Mouse (Mus musculus): ENCODE measurements around the gene Stx4a. TPM values are rescaled to one million over a fixed set of nuclear protein-coding genes. Genes with fewer than 3 reads are reported as not detected.

Gene Stx4a
- polyA plus RNA-seq, 1 experiment: 90.0 TPM

- H3K4me3 ChIP-seq (ENCODE audit: insufficient read depth, low read length): peak within 1 kb of the TSS; percentile 95
- peaks cover 3% of the 10 kb centered on the region; the same call in 1 of the 2 replicates for H3K4me1 ChIP-seq (ENCODE audit: control insufficient read depth, insufficient read depth, low read length)
- peak; percentile 83 for TF ChIP-seq POLR2A (IDR thresholded peaks at IDR 0.05; ENCODE audit: low read depth, low read length)
- TF ChIP-seq CTCF (IDR thresholded peaks at IDR 0.05; ENCODE audit: borderline replicate concordance, insufficient read depth, low read length): no peak
- peak within 1 kb of the TSS; percentile 86 for H3K27ac ChIP-seq (ENCODE audit: insufficient read depth, low read length)
These were observed 52.6 kb downstream of the Stx4a start, which contains the start of gene Zfp668 for GRCm38 (mm10) chr7:127876467-127877348. TSS of gene Zfp668 (minus strand) at chr7:127876828.

GRCm38 (mm10) chr7:127879301-127879700 lies 55.2 kb downstream of the Stx4a start:
- H3K4me3 ChIP-seq (ENCODE audit: insufficient read depth, low read length): no peak overlapping the region
- H3K27ac ChIP-seq (ENCODE audit: insufficient read depth, low read length): no peak overlapping the region
- TF ChIP-seq POLR2A (IDR thresholded peaks at IDR 0.05; ENCODE audit: low read depth, low read length) (no peak), CTCF (IDR thresholded peaks at IDR 0.05; ENCODE audit: borderline replicate concordance, insufficient read depth, low read length) (no peak)

GRCm38 (mm10) chr7:127880431-127880830 lies 56.3 kb downstream of the Stx4a start:
- no peak overlapping the region for H3K27ac ChIP-seq (ENCODE audit: insufficient read depth, low read length)
- peaks cover 3% of the 10 kb centered on the region; the same call in 1 of the 2 replicates for H3K4me1 ChIP-seq (ENCODE audit: control insufficient read depth, insufficient read depth, low read length)
- no peak for TF ChIP-seq POLR2A (IDR thresholded peaks at IDR 0.05; ENCODE audit: low read depth, low read length)
- no peak for TF ChIP-seq CTCF (IDR thresholded peaks at IDR 0.05; ENCODE audit: borderline replicate concordance, insufficient read depth, low read length)
- no peak overlapping the region for H3K4me3 ChIP-seq (ENCODE audit: insufficient read depth, low read length)

More at GRCm38 (mm10) chr7:127879301-127879700, 55.2 kb downstream of the Stx4a start:
- H3K4me1 ChIP-seq (ENCODE audit: control insufficient read depth, insufficient read depth, low read length): peaks cover 3% of the 10 kb centered on the region; the same call in 1 of the 2 replicates

- no peak for TF ChIP-seq POLR2A (IDR thresholded peaks at IDR 0.05; ENCODE audit: low read depth, low read length)
- no peak for TF ChIP-seq CTCF (IDR thresholded peaks at IDR 0.05; ENCODE audit: borderline replicate concordance, insufficient read depth, low read length)
- no peak overlapping the region for H3K27ac ChIP-seq (ENCODE audit: insufficient read depth, low read length)
- H3K4me1 ChIP-seq (ENCODE audit: control insufficient read depth, insufficient read depth, low read length): no peaks in the 10 kb centered on the region
- no peak overlapping the region for H3K4me3 ChIP-seq (ENCODE audit: insufficient read depth, low read length)
These were observed 61.9 kb downstream of the Stx4a start for GRCm38 (mm10) chr7:127885951-127886350.

- H3K4me1 ChIP-seq (ENCODE audit: control insufficient read depth, insufficient read depth, low read length): no peaks in the 10 kb centered on the region
- TF ChIP-seq POLR2A (IDR thresholded peaks at IDR 0.05; ENCODE audit: low read depth, low read length) (no peak), CTCF (IDR thresholded peaks at IDR 0.05; ENCODE audit: borderline replicate concordance, insufficient read depth, low read length) (no peak)
- no peak overlapping the region for H3K27ac ChIP-seq (ENCODE audit: insufficient read depth, low read length)
These were observed 62.5 kb downstream of the Stx4a start for GRCm38 (mm10) chr7:127886551-127886950.

GRCm38 (mm10) chr7:127887191-127887590 lies 63.1 kb downstream of the Stx4a start:
- TF ChIP-seq CTCF (IDR thresholded peaks at IDR 0.05; ENCODE audit: borderline replicate concordance, insufficient read depth, low read length) (no peak), POLR2A (IDR thresholded peaks at IDR 0.05; ENCODE audit: low read depth, low read length) (no peak)
- H3K27ac ChIP-seq (ENCODE audit: insufficient read depth, low read length): no peak overlapping the region
- no peaks in the 10 kb centered on the region for H3K4me1 ChIP-seq (ENCODE audit: control insufficient read depth, insufficient read depth, low read length)
- H3K4me3 ChIP-seq (ENCODE audit: insufficient read depth, low read length): no peak overlapping the region

More at GRCm38 (mm10) chr7:127886551-127886950, 62.5 kb downstream of the Stx4a start:
- H3K4me3 ChIP-seq (ENCODE audit: insufficient read depth, low read length): no peak overlapping the region

GRCm38 (mm10) chr7:127887781-127888180 lies 63.7 kb downstream of the Stx4a start:
- Histone ChIP-seq H3K4me1 (ENCODE audit: control insufficient read depth, insufficient read depth, low read length) (no peaks in the 10 kb centered on the region), H3K27ac (ENCODE audit: insufficient read depth, low read length) (no peak overlapping the region), H3K4me3 (ENCODE audit: insufficient read depth, low read length) (no peak overlapping the region)
- TF ChIP-seq CTCF (IDR thresholded peaks at IDR 0.05; ENCODE audit: borderline replicate concordance, insufficient read depth, low read length) (no peak), POLR2A (IDR thresholded peaks at IDR 0.05; ENCODE audit: low read depth, low read length) (no peak)

- Histone ChIP-seq H3K4me3 (ENCODE audit: insufficient read depth, low read length) (no peak overlapping the region), H3K27ac (ENCODE audit: insufficient read depth, low read length) (no peak overlapping the region), H3K4me1 (ENCODE audit: control insufficient read depth, insufficient read depth, low read length) (no peaks in the 10 kb centered on the region)
- TF ChIP-seq POLR2A (IDR thresholded peaks at IDR 0.05; ENCODE audit: low read depth, low read length): no peak
- no peak for TF ChIP-seq CTCF (IDR thresholded peaks at IDR 0.05; ENCODE audit: borderline replicate concordance, insufficient read depth, low read length)
These were observed 64.7 kb downstream of the Stx4a start for GRCm38 (mm10) chr7:127888821-127889220.

- no peak for TF ChIP-seq CTCF (IDR thresholded peaks at IDR 0.05; ENCODE audit: borderline replicate concordance, insufficient read depth, low read length)
- TF ChIP-seq POLR2A (IDR thresholded peaks at IDR 0.05; ENCODE audit: low read depth, low read length): no peak
- no peak within 1 kb of the TSS for H3K4me3 ChIP-seq (ENCODE audit: insufficient read depth, low read length)
- no peak within 1 kb of the TSS for H3K27ac ChIP-seq (ENCODE audit: insufficient read depth, low read length)
These were observed 66.7 kb downstream of the Stx4a start, which contains the start of gene Prss53 for GRCm38 (mm10) chr7:127890798-127891197. TSS of gene Prss53 (minus strand) at chr7:127890970.

GRCm38 (mm10) chr7:127894480-127894879 lies 70.4 kb downstream of the Stx4a start:
- Histone ChIP-seq H3K4me1 (ENCODE audit: control insufficient read depth, insufficient read depth, low read length) (no peaks in the 10 kb centered on the region), H3K27ac (ENCODE audit: insufficient read depth, low read length) (no peak overlapping the region), H3K4me3 (ENCODE audit: insufficient read depth, low read length) (peak overlapping the region; percentile 64)
- no peak for TF ChIP-seq CTCF (IDR thresholded peaks at IDR 0.05; ENCODE audit: borderline replicate concordance, insufficient read depth, low read length)
- no peak for TF ChIP-seq POLR2A (IDR thresholded peaks at IDR 0.05; ENCODE audit: low read depth, low read length)

More at GRCm38 (mm10) chr7:127890798-127891197, 66.7 kb downstream of the Stx4a start, which contains the start of gene Prss53:
- no peaks in the 10 kb centered on the region for H3K4me1 ChIP-seq (ENCODE audit: control insufficient read depth, insufficient read depth, low read length)

Data from embryonic fibroblast, embryonic 13.5 days (primary cell).